Mouse (Mus musculus): ENCODE measurements around the gene Wfdc11. TPM values are rescaled to one million over a fixed set of nuclear protein-coding genes. Genes with fewer than 3 reads are reported as not detected.
"Not testable (repeated sequence)": the region's sequence is repeated elsewhere in the genome, so short reads cannot be mapped to it uniquely, and the experiment has no call there.

The Wfdc11 gene
- not detected for total RNA-seq (2021)

DNA sequence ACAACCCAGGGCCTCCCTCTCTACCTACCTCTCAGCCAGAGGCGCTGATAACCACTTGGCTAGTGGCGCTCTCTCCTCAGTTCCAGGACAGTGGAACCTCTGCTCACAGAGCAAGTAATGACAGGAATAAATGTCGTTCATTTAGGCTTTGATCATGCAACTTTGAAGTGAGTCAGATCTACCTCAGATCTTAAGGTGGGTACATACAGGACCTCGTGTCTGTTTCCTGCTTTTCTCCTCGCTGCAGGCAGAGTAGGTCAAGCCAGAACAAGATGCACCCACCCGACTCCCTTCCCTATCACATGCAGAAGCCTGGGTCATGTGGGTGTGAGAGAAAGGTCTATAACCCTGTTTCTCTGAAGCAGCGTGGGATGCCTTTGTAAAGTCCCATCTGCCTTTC is at the start of gene Wfdc11:
Gene Wfdc11, minus strand, starts transcription at position 101 of the 400 bp plus-strand sequence.
- intact Hi-C loops (cut with DNase I): no loop called here
- DNase-seq (ENCODE audit: low spot score): no peak

GRCm38 (mm10) chr2:164723276-164723675 is 49.4 kb upstream of the Wfdc11 start:
- DNase-seq (ENCODE audit: low spot score): no peak
- intact Hi-C loops (cut with DNase I): no loop called here

DNA sequence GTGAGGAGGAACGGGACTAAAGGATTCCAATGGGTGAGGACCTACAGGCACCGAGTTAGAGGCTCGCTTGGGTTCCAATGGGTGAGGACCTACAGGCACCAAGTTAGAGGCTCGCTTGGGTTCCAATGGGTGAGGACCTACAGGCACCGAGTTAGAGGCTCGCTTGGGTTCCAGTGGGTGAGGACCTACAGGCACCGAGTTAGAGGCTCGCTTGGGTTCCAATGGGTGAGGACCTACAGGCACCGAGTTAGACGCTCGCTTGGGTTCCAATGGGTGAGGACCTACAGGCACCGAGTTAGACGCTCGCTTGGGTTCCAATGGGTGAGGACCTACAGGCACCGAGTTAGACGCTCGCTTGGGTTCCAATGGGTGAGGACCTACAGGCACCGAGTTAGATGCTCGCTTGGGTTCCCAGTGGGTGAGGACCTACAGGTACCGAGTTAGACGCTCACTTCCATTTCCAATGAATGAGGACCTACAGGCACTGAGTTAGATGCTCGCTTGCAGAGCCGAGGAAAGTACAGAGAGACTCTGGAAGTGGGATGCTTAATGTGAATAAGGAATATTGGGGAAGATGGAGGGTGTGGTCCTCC is 42.4 kb upstream of the Wfdc11 start:
- DNase-seq (ENCODE audit: low spot score); intact Hi-C loops (cut with DNase I): not testable (repeated sequence)

GRCm38 (mm10) chr2:164715005-164715404 is 41.1 kb upstream of the Wfdc11 start, which contains the start of gene Spint5:
Spint5 (plus strand) TSS chr2:164715305.
- no peak for DNase-seq (ENCODE audit: low spot score)
- intact Hi-C loops (cut with DNase I): no loop called here

- DNase-seq (ENCODE audit: low spot score): no peak
- intact Hi-C loops (cut with DNase I): no loop called here
These were observed 32.1 kb upstream of the Wfdc11 start for GRCm38 (mm10) chr2:164705991-164706390.

DNA sequence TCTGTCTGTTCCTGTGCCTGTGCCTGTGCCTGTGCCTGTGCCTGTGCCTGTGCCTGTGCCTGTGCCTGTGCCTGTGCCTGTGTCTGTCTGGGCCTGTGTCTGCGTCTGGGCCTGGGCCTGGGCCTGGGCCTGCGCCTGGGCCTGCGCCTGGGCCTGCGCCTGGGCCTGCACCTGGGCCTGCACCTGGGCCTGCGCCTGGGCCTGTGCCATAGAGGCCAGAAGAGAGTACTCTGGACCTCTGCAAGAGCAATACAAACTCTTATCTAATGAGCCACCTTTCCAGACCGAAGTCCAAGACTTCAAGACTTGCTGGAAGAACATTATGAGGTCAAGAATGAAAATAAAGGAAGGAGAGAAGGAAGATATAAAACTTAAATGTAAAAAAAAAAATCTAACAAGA is 31.4 kb upstream of the Wfdc11 start:
- no peak for DNase-seq (ENCODE audit: low spot score)
- intact Hi-C loops (cut with DNase I): no loop called here

- no peak for DNase-seq (ENCODE audit: low spot score)
These were observed 30.3 kb upstream of the Wfdc11 start for GRCm38 (mm10) chr2:164704235-164704634.

DNA sequence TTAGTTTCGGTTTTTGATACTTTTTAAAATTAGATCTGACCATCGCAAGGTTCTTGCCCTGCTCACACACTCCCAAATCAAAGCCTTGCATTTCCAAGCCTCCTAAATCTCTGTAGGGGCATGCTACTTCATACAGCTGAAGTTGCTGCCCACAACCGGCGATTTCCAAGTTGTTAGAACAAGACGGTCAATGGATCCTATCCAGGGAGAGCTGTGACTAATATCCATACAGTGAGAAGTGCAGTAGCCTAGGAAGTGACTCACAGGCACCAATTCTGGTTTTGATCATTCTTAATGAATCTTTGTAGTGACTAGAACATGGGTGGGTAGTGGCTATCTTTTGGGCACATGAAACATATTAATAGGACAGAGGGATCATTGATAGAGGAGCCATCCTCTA is 27.9 kb upstream of the Wfdc11 start:
- intact Hi-C loops (cut with DNase I): no loop called here
- no peak for DNase-seq (ENCODE audit: low spot score)

More at GRCm38 (mm10) chr2:164704235-164704634, 30.3 kb upstream of the Wfdc11 start:
- intact Hi-C loops (cut with DNase I): no loop called here

- intact Hi-C loops (cut with DNase I): no loop called here
These were observed 27.1 kb upstream of the Wfdc11 start for GRCm38 (mm10) chr2:164700959-164701358.

DNA sequence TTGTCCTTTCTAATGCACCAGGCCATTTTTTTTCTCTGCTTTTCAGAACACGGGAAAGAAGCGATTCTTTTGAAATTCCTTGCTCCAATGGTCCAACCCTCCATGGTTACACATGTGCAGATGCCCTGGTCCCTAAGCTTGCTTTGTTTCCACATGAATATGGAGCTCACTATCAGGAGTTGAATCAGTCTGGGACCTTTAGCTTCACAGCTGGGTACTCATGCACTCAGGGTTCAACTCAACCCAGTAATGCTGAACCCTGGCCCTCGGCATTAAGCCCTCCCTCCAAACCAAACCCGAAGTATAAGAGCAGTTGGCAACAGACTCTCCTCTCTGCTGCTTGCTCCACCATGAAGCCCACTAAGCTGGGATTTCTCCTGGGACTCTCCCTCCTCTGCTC is 24.3 kb upstream of the Wfdc11 start, which contains the start of gene Spint4:
Gene Spint4, plus strand, starts transcription at position 301 of the 400 bp plus-strand sequence.
- DNase-seq (ENCODE audit: low spot score): no peak
- intact Hi-C loops (cut with DNase I): no loop called here

More at GRCm38 (mm10) chr2:164700959-164701358, 27.1 kb upstream of the Wfdc11 start:
- no peak for DNase-seq (ENCODE audit: low spot score)

DNA sequence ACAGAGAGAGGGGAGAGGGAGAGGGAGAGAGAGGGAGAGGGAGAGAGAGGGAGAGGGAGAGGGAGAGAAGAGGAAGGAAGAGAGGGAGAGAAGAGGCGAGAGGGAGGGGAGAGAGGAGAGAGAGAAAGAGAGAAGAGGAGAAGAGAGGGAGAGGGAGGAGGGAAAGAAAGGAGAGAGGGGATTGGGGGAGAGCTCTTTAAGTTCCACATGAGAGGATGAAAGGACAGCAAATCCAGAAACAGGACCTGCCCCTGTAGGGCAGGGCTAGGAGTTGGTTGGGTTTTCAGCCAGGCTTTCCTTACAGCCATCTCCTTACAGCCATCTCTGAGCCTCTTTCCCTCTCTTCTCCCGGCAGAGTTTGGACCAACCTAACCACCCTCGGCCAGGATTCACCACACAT is 10.9 kb upstream of the Wfdc11 start, which contains the start of gene Wfdc13:
Gene Wfdc13, plus strand, starts transcription at position 301 of the 400 bp plus-strand sequence.
- no peak for DNase-seq (ENCODE audit: low spot score)
- intact Hi-C loops (cut with DNase I): no loop called here

GRCm38 (mm10) chr2:164679906-164680305 is 6.0 kb upstream of the Wfdc11 start:
- intact Hi-C loops (cut with DNase I): loop anchor here (2.0 to 5.0 kb wide), 2 partner anchors 47 to 112 kb away; no protein-coding TSS in a partner anchor
- no peak for DNase-seq (ENCODE audit: low spot score)

DNA sequence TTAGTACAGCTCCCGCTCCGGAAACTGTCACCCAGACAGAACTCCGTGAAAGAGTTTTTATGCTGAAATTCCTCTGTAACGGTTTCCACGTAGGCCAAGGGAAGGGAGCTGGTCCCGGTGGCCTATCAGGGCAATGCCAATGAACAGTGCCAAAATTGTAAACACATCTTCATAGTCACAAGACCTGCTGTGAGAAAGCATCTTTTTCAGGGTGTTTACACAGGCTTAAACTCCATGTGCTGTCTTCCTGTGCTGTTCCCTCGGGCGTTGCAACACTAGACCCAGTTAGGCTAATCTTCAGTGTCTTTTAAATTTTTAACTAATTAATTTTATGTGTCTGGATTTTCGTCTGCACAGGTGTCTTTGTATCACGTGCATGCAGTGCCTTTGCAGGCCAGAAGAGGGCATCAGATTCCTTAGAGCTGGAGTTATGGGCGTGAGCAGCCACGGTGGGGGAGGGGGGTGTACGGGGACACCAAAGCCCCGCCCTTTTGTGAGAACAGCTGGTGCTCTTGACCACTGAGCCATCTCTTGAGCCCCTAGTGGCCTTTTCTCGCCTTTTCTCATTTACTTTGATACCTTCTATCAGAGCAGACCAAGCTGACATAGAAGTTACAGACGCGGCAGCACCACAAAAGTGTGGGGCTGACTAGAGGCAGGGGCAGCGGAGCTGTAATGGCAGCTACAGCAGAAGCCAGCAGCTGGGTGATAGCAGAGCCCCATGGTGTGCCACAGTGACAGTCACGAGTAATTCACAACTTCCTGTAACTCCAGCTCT is 5.2 kb upstream of the Wfdc11 start:
- intact Hi-C loops (cut with DNase I): loop anchor here (2.0 to 5.0 kb wide), 2 partner anchors 48 to 113 kb away; no protein-coding TSS in a partner anchor
- no peak for DNase-seq (ENCODE audit: low spot score)

DNA sequence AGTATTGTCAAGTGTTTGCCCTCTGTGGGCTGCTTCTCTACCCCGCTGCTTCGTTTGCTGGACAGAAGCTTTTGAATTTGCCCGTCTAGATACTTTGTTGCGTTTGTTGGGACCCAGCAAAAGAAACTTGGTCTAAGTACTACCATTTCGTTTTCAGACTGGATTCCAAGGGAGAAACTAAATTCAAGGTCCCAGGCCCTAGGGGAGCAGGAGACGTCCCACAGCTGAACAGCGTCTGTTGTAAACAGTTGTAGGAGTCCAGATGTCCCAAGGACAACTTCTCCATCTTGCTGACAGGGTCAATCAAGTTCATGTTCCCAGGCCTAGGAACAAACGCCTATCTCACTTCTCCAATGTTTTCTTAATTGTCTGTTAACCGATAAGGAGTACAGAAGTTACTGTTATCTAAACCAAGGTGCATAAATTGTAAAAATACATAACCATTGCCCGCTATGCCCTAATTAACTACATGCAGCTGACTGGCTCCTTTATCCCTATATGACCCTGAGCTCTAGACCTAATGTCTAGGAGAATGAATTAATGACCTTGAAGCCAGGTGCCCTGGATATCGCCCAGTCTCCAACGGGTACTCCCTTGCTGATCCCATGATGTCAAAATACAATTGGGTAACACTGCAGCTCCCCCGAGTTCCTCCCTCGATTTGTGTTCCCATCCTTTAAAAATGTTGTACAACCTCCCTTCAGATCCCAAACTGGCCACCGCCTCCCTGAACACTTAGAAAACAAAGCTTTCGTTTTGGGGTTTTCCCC is 3.2 kb upstream of the Wfdc11 start:
- DNase-seq (ENCODE audit: low spot score): no peak
- intact Hi-C loops (cut with DNase I): loop anchor here (5.0 kb wide), 1 partner anchor 115 kb away; no protein-coding TSS in a partner anchor

DNA sequence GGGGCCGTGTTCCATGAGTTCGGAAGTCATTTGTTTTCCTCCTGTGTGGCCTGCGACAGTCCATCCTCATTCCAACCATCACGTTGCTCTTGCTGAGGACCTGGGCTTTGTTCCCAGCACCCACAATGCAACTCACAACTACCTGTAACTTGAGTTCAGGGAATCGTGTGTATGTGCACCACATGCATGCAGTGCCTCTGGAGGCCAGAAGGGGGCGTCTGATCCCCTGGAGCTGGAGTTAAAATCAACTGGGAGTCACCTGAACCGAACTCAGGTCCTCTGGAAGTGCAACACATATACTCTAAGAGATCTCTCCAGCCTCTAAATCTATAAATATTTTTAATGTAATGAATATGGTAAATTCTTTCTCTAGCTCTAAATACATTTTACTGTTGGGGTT is 2.2 kb upstream of the Wfdc11 start:
- DNase-seq (ENCODE audit: low spot score): no peak
- intact Hi-C loops (cut with DNase I): loop anchor here (5.0 kb wide), 1 partner anchor 116 kb away; no protein-coding TSS in a partner anchor

DNA sequence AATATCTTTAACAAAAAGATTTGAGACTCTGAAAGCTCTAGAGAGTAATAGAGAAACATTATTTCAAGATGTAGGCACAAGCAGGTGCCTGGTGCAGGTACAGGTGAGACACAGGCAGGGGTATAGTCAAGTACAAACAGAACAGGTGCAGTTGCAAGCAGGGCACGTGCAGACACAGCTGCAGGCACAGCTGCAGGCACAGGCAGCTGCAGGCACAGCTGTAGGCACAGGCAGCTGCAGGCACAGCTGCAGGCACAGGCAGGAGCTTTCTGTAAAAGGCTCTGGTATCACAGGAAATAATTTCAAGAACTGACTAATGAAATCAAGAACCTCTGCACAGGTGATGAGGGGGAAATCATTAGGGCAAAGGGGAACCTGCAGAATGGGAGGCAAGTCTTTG is 2.9 kb downstream of the Wfdc11 start:
- intact Hi-C loops (cut with DNase I): no loop called here
- no peak for DNase-seq (ENCODE audit: low spot score)

DNA sequence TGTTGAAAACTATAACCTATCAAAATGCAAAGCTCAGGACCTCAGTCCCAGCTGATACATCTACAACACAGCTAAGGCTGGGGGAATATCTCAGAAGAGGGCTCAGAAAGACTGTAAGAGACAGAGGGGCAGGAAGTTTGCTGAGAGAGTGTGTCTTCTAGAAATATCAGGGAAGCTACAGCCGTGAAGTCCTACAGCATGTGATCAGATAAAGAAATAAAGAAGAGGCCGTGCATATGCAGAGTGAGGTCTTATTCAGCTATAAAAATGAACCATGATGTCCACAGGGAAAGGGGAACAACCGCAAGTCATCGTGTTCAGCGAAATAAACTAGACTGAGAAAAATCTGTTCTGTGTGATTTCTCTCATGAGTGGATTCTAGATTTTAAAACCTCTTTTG is 3.6 kb downstream of the Wfdc11 start:
- intact Hi-C loops (cut with DNase I): no loop called here

GRCm38 (mm10) chr2:164664851-164665250 is 9.0 kb downstream of the Wfdc11 start:
- intact Hi-C loops (cut with DNase I): no loop called here
- DNase-seq (ENCODE audit: low spot score): no peak

More for the DNA sequence above, 3.6 kb downstream of the Wfdc11 start:
- DNase-seq (ENCODE audit: low spot score): no peak

GRCm38 (mm10) chr2:164656483-164656882 is 17.4 kb downstream of the Wfdc11 start, which contains the start of gene Wfdc9:
Wfdc9 (minus strand) TSS chr2:164656583.
- DNase-seq (ENCODE audit: low spot score): no peak
- intact Hi-C loops (cut with DNase I): no loop called here

GRCm38 (mm10) chr2:164655858-164656257 is 18.0 kb downstream of the Wfdc11 start, which contains the start of gene Wfdc10:
Wfdc10 (plus strand) TSS chr2:164656046.
- intact Hi-C loops (cut with DNase I): no loop called here
- DNase-seq (ENCODE audit: low spot score): no peak
